Mouse (Mus musculus): Measurements from ENCODE around the gene Dyrk1b. TPM values are rescaled to one million over a fixed set of nuclear protein-coding genes. Genes with fewer than 3 reads are reported as not detected.

Dyrk1b gene
- total and polyA plus RNA-seq, 3 experiments, result 7.3 to 43.3 (median 17.5) TPM

DNA sequence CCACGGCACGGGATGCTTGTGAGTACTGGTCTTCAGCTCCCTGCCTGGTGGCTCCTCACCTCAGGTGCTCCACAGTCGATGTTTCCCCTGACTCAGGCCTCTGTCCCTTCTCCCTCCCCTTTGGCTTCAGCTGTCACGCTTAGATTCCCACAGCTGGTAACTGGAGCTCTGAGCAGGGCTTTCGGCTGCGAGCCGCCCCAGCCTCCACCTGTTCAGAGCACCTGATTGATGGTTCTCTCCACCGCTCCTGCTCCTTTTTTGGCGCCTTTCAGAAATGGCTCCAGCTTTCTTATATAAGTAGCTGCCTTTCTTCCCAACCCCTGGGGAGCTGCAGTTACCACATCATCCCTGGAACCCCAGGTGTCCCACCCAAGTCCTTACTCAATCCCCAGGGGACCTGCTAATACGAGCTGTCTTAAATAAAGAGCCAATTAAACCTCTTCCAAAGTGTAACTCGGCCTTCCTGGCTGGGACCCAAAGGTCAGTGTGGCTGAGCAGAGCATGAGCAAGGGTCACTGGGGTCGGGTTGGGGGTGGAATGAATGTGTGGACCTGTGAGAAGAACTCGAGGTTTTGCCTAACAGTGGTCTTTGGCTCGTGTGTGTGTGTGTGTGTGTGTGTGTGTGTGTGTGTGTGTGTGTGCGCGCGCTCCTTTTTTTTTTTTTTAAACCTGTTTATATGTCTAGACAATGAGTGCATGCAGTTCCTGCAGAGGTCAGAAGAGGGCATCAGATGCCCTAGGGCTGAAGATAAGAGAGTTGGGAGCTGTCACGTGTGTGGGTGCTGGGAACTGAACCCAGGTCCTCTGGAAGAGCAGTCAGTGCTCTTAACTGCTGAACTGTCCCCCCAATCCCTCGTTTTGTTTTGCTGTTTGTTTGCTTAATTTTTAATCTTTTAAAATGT, 24.2 kb downstream of the Dyrk1b start:
- peaks cover 29% of the 10 kb centered on the region for H3K27me3 ChIP-seq (ENCODE audit: insufficient read depth, low read length)
- H3K4me3 ChIP-seq (ENCODE audit: low read depth, low read length), result no peak overlapping the region
- peaks cover 16% of the 10 kb centered on the region for H3K4me1 ChIP-seq (ENCODE audit: insufficient read depth, low read depth, low read length)
- DNase-seq (ENCODE audit: low spot score) (no peak), ATAC-seq (ENCODE audit: extremely low read depth, insufficient number of reproducible peaks, low FRiP score, poor library complexity, severe bottlenecking) (no peak)
- peaks cover 6% of the 10 kb centered on the region for H3K9me3 ChIP-seq (replicated peaks)
- peaks cover 9% of the 10 kb centered on the region for H3K36me3 ChIP-seq (replicated peaks)
- TF ChIP-seq CTCF (IDR thresholded peaks at IDR 0.05; ENCODE audit: low read depth, low read length) (no peak), GATA1 (IDR thresholded peaks at IDR 0.05; ENCODE audit: borderline replicate concordance, low read length) (no peak), GATA2 (IDR thresholded peaks at IDR 0.05; ENCODE audit: borderline replicate concordance, low read depth, low read length) (no peak), POLR2AphosphoS5 (IDR thresholded peaks at IDR 0.05; ENCODE audit: insufficient replicate concordance, low read depth, low read length) (no peak), TAL1 (conservative IDR thresholded peaks at IDR 0.05; ENCODE audit: low read depth, low read length) (no peak)

DNA sequence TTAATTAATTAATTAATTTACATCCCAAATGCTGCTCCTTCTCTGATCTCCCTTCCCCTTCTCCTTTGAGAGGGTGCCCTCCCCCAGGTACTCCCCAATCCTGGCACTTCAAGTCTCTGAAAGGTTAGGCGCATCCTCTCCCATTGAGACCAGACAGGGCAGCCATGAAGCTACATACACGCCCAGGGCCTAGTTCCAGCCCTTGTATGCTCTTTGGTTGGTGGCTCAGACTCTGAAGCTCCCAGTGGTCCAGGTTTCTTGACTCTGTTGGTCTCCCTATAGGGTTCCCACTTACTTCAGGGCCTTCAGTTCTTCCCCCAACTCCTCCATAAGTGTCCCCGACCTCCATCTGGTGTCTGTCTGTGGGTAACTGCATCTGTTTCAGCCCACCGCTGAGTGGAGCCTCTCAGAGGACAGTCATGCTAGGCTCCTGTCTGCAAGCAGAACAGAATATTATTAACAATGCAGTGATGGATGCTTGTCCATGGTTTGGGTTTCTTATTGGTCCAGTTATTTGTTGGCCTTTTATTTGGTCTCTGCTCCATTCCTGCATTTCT, 26.9 kb downstream of the Dyrk1b start:
- no peak overlapping the region for H3K4me3 ChIP-seq (ENCODE audit: low read depth, low read length)
- ATAC-seq (ENCODE audit: extremely low read depth, insufficient number of reproducible peaks, low FRiP score, poor library complexity, severe bottlenecking) (no peak), DNase-seq (ENCODE audit: low spot score) (no peak)
- peaks cover 41% of the 10 kb centered on the region for H3K27me3 ChIP-seq (ENCODE audit: insufficient read depth, low read length)
- TF ChIP-seq CTCF (IDR thresholded peaks at IDR 0.05; ENCODE audit: low read depth, low read length), result no peak
- TF ChIP-seq TAL1 (conservative IDR thresholded peaks at IDR 0.05; ENCODE audit: low read depth, low read length), result no peak
- no peak for TF ChIP-seq POLR2AphosphoS5 (IDR thresholded peaks at IDR 0.05; ENCODE audit: insufficient replicate concordance, low read depth, low read length)
- TF ChIP-seq GATA1 (IDR thresholded peaks at IDR 0.05; ENCODE audit: borderline replicate concordance, low read length), result no peak
- TF ChIP-seq GATA2 (IDR thresholded peaks at IDR 0.05; ENCODE audit: borderline replicate concordance, low read depth, low read length), result no peak
- H3K9me3 ChIP-seq (replicated peaks), result peaks cover 6% of the 10 kb centered on the region
- H3K4me1 ChIP-seq (ENCODE audit: insufficient read depth, low read depth, low read length), result peaks cover 24% of the 10 kb centered on the region
- H3K36me3 ChIP-seq (replicated peaks), result no peaks in the 10 kb centered on the region

DNA sequence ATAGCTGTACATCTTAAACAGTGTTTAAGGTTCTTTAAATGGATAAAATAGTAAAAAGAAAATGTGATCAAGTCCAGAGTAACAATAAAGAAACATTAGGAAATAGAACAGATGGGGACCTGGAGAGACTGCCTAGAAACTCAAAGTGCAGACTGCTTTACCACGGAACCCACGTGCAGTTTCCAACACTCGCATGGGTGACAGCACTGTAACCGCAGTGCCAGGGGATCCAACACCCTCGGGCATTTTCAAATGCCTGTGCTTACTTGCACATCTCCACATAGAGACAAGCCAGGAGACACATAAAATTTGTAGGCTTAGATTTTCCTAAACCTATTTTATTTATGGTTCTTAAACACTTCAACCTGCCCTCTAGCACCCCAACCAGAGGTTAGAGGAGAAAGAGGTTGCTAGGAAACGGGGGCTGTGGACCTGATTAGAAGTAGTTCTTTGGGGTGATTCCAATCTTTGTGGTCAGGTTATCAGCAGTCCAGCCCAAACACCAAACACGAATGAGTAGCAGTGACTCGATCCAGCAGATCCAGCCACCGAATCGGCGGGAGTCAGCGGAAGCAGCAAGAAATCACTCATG, 29.2 kb downstream of the Dyrk1b start:
- Histone ChIP-seq H3K36me3 (replicated peaks) (no peaks in the 10 kb centered on the region), H3K9me3 (replicated peaks) (peaks cover 4% of the 10 kb centered on the region), H3K27me3 (ENCODE audit: insufficient read depth, low read length) (peaks cover 43% of the 10 kb centered on the region), H3K4me3 (ENCODE audit: low read depth, low read length) (peak overlapping the region; percentile 44; the same call in 1 of the 2 replicates), H3K4me1 (ENCODE audit: insufficient read depth, low read depth, low read length) (peaks cover 21% of the 10 kb centered on the region)
- DNase-seq (ENCODE audit: low spot score) (peak; percentile 21), ATAC-seq (ENCODE audit: extremely low read depth, insufficient number of reproducible peaks, low FRiP score, poor library complexity, severe bottlenecking) (peak; percentile 66; the same call in 1 of the 2 replicates)
- TF ChIP-seq GATA2 (IDR thresholded peaks at IDR 0.05; ENCODE audit: borderline replicate concordance, low read depth, low read length) (no peak), POLR2AphosphoS5 (IDR thresholded peaks at IDR 0.05; ENCODE audit: insufficient replicate concordance, low read depth, low read length) (no peak), TAL1 (conservative IDR thresholded peaks at IDR 0.05; ENCODE audit: low read depth, low read length) (peak; percentile 38; the same call in 1 of the 2 replicates), CTCF (IDR thresholded peaks at IDR 0.05; ENCODE audit: low read depth, low read length) (no peak), GATA1 (IDR thresholded peaks at IDR 0.05; ENCODE audit: borderline replicate concordance, low read length) (no peak)

DNA sequence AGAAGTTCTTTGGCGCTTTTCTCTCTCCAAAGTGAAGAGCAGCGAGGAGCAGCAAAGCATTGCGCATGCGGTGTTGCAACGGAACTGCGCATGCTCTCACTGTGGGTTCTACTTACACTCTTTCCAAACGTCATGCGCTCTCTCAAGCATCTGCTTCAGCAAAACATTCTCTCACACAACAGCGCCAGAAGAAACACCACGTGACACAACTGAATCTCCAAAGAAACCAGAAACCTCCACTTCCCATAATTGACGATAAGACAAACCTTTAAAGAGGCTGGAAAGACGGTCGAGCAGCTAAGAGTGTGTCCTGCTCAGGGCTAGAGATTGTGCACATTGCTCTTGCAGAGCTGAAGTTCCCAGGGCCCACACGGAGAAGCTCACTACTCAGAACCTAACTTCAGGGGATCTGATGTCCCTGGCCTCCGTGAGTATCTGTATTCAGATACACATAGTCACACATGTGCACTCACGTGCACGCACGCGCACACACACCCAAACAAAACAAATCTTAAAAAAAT, 29.8 kb downstream of the Dyrk1b start:
- no peak for TF ChIP-seq CTCF (IDR thresholded peaks at IDR 0.05; ENCODE audit: low read depth, low read length)
- no peak for TF ChIP-seq TAL1 (conservative IDR thresholded peaks at IDR 0.05; ENCODE audit: low read depth, low read length)
- no peak for TF ChIP-seq GATA2 (IDR thresholded peaks at IDR 0.05; ENCODE audit: borderline replicate concordance, low read depth, low read length)
- no peak for TF ChIP-seq POLR2AphosphoS5 (IDR thresholded peaks at IDR 0.05; ENCODE audit: insufficient replicate concordance, low read depth, low read length)
- no peak for TF ChIP-seq GATA1 (IDR thresholded peaks at IDR 0.05; ENCODE audit: borderline replicate concordance, low read length)
- peak overlapping the region; percentile 44; the same call in 1 of the 2 replicates for H3K4me3 ChIP-seq (ENCODE audit: low read depth, low read length)
- no peaks in the 10 kb centered on the region for H3K9me3 ChIP-seq (replicated peaks)
- peaks cover 23% of the 10 kb centered on the region for H3K4me1 ChIP-seq (ENCODE audit: insufficient read depth, low read depth, low read length)
- no peaks in the 10 kb centered on the region for H3K36me3 ChIP-seq (replicated peaks)
- DNase-seq (ENCODE audit: low spot score) (no peak), ATAC-seq (ENCODE audit: extremely low read depth, insufficient number of reproducible peaks, low FRiP score, poor library complexity, severe bottlenecking) (peak; percentile 57; the same call in 1 of the 2 replicates)
- peaks cover 45% of the 10 kb centered on the region for H3K27me3 ChIP-seq (ENCODE audit: insufficient read depth, low read length)

DNA sequence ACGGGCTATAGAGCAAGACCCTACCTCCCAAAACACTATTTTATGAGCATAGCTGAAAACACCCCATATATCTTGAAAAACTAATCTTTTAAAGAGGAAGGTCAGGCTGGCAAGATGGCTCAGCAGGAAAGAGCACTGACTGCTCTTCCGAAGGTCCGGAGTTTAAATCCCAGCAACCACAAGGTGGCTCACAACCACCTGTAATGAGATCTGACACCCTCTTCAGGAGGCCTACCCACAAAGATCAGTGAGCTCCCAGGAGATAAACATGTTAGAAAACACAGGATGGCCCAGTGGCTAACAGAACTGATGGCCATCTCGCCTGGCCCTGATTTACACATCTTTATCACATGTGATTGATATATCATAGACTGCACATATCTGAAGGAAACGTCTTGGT, 31.5 kb downstream of the Dyrk1b start:
- ATAC-seq (ENCODE audit: extremely low read depth, insufficient number of reproducible peaks, low FRiP score, poor library complexity, severe bottlenecking) (no peak), DNase-seq (ENCODE audit: low spot score) (no peak)
- Histone ChIP-seq H3K36me3 (replicated peaks) (no peaks in the 10 kb centered on the region), H3K27me3 (ENCODE audit: insufficient read depth, low read length) (peaks cover 40% of the 10 kb centered on the region), H3K9me3 (replicated peaks) (no peaks in the 10 kb centered on the region), H3K4me1 (ENCODE audit: insufficient read depth, low read depth, low read length) (peaks cover 35% of the 10 kb centered on the region), H3K4me3 (ENCODE audit: low read depth, low read length) (no peak overlapping the region)
- TF ChIP-seq CTCF (IDR thresholded peaks at IDR 0.05; ENCODE audit: low read depth, low read length) (no peak), GATA1 (IDR thresholded peaks at IDR 0.05; ENCODE audit: borderline replicate concordance, low read length) (no peak), GATA2 (IDR thresholded peaks at IDR 0.05; ENCODE audit: borderline replicate concordance, low read depth, low read length) (no peak), POLR2AphosphoS5 (IDR thresholded peaks at IDR 0.05; ENCODE audit: insufficient replicate concordance, low read depth, low read length) (no peak), TAL1 (conservative IDR thresholded peaks at IDR 0.05; ENCODE audit: low read depth, low read length) (no peak)
